Comparison of ENCODE assay signal across 11 mouse cellular contexts in genomic region chr16:44720518-44720917, GRCm38 (mm10). TPM values are rescaled to one million over a fixed set of nuclear protein-coding genes. Genes with fewer than 3 reads are reported as not detected.
DNase-seq lines count a peak whose midpoint lies in the region; TF ChIP-seq lines count a peak whose summit lies in the region.
"Had no signal": no experiment of that assay in that cellular context is flagged by ENCODE, and none has a peak within 500 bp of the region (broad histone marks: within the 10 kb centered on the region; RNA-seq: fewer than 3 reads in every experiment).

No protein-coding gene starts in this region.

- H3K4me3 ChIP-seq in layer of hippocampus, adult 2 months, result no peak overlapping the region
- H3K4me3 ChIP-seq: embryonic facial prominence, embryonic 13.5 days; limb, embryonic 13.5 days had no signal

- H3K27ac ChIP-seq in layer of hippocampus, adult 2 months, result no peak overlapping the region
- H3K27ac ChIP-seq: embryonic facial prominence, embryonic 13.5 days; limb, embryonic 13.5 days had no signal

- peak; percentile 41 to 65 for DNase-seq in cerebellum, postnatal 10 days
- no peak for DNase-seq in cerebellum, postnatal 4 days (ENCODE audit: low spot score in 2 of 2)
- DNase-seq in layer of hippocampus, adult 2 months (ENCODE audit: low spot score in 2 of 2), result no peak
- no peak for DNase-seq in layer of hippocampus, postnatal 25 days (ENCODE audit: extremely low spot score in 1 of 2, low spot score in 1 of 2)
- DNase-seq in B cell, adult 2 months, result peak; percentile 7 to 20
- DNase-seq in c-Kit-positive CD71-positive TER-119-positive erythroid progenitor cells, embryonic 14.5 days (ENCODE audit: low spot score), result peak; percentile 29
- DNase-seq in neural tube, embryonic 10.5 days (ENCODE audit: extremely low spot score, low spot score), result no peak
- no peak for DNase-seq in kidney, adult 8-10 months
- DNase-seq: adrenal gland, postnatal 10 days had no signal

- peak; percentile 76 for TF ChIP-seq CTCF in layer of hippocampus, adult 2 months (conservative IDR thresholded peaks at IDR 0.05)

RNA-seq across cellular contexts. Expression of gene Nepro, which starts 3.6 kb away (rescaled TPM):
- 1 to 10 TPM; 5.7 to 6.5 TPM for total RNA-seq in layer of hippocampus, adult 2 months (2021)
- total RNA-seq in layer of hippocampus, postnatal 25 days (2021), result 1 to 10 TPM; 4.1 to 4.9 TPM

RNA-seq across cellular contexts. Expression of gene Gtpbp8, which starts 25.6 kb away (rescaled TPM):
- total RNA-seq in layer of hippocampus, adult 2 months (2021), result 10 to 100 TPM; 29.6 to 31.9 TPM
- 10 to 100 TPM; 23.8 to 29.9 TPM for total RNA-seq in layer of hippocampus, postnatal 25 days (2021)

RNA-seq across cellular contexts. Expression of gene Cd200r1, which starts 45.0 kb away (rescaled TPM):
- under 1 TPM in 1 of 2 experiments, not detected in 1; 0.26 TPM for total RNA-seq in layer of hippocampus, adult 2 months (2021)
- total RNA-seq in layer of hippocampus, postnatal 25 days (2021), result under 1 TPM in 1 of 2 experiments, not detected in 1; 0.40 TPM

Comparison
In these comparisons a context has a peak if more than half of its experiments do, and no peak if none do; other contexts are left out.
1. DNase-seq: peak in cerebellum, postnatal 10 days (2 of 2), B cell, adult 2 months (2 of 2) and c-Kit-positive CD71-positive TER-119-positive erythroid progenitor cells, embryonic 14.5 days (single experiment); none in cerebellum, postnatal 4 days (0 of 2), layer of hippocampus, adult 2 months (0 of 2), layer of hippocampus, postnatal 25 days (0 of 2), neural tube, embryonic 10.5 days (single experiment) and kidney, adult 8-10 months (0 of 2).